Mouse (Mus musculus) megakaryocyte, embryonic 14.5 days (primary cell): ENCODE results near the gene Apoc1.

Experiments used
- FLI1 ChIP-seq: IDR thresholded peaks from 2 replicates; pipeline ENCODE4 v1.6.1; 2012; ENCODE audit warnings: low read length, inconsistent platforms, mixed read lengths
- GATA1 ChIP-seq: IDR thresholded peaks from 3 replicates; pipeline ENCODE4 v1.6.1; 2012; ENCODE audit warnings: mixed read lengths, low read length, inconsistent platforms, borderline replicate concordance

DNA sequence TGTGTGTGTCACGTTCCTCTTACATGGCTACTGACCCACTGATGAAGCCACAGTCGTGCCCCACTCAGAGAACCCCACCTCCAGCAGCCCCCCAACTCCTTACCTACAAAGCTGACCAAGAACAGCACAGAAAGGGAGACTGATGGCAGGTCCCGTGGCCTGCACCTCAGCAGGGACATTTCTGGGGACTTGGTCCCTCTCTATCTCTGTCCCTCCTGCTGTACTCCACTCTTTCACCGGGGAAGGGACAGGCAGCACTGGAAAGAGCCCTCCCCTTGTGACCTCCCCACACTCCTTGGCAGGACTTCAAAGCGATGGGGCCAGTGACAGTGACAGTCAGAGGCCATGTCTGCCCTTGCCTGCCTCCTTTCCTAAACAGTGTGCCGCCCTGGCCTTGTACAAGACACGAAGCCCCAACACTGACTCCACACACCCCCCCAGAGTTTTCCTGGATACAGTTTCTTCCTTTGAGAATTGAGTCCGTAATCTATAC lies 11.2 kb downstream of the Apoc1 start, which contains the start of the genes Gm44805 and Apoc4:
- no peak for TF ChIP-seq GATA1
- TF ChIP-seq FLI1 = no peak
